In genomic region chr9:118778596-118778995, GRCm38 (mm10) we compare ENCODE assay signal across 16 mouse cellular contexts.
DNase-seq lines count a peak whose midpoint lies in the region; ATAC-seq and TF ChIP-seq lines count a peak whose summit lies in the region.
"Had no signal": no experiment of that assay in that cellular context is flagged by ENCODE, and none has a peak within 500 bp of the region (broad histone marks: within the 10 kb centered on the region; RNA-seq: fewer than 3 reads in every experiment).

No protein-coding gene starts in this region.

- no peak for TF ChIP-seq POLR2A in kidney, adult 2 months (IDR thresholded peaks at IDR 0.05; ENCODE audit: low read depth, low read length)

- DNase-seq in embryonic facial prominence, embryonic 10.5 days (ENCODE audit: low spot score): no peak
- peak; percentile 84 for DNase-seq in kidney, adult 2 months
- DNase-seq in ovary, postnatal 14 days (ENCODE audit: low spot score): peak; percentile 29
- DNase-seq in ovary, adult 18-20 months (ENCODE audit: low spot score): no peak
- no peak for DNase-seq in urinary bladder, postnatal 25 days (ENCODE audit: low spot score)
- DNase-seq in embryo, embryonic 10.5 days (ENCODE audit: low spot score): no peak
- DNase-seq: adrenal gland, postnatal 25 days; cerebellum, adult 9-10 months; lung, adult 2 months; thymus, adult 18-20 months had no signal

- H3K4me1 ChIP-seq in embryonic facial prominence, embryonic 12.5 days: peaks cover 36% of the 10 kb centered on the region
- H3K4me1 ChIP-seq in embryonic facial prominence, embryonic 10.5 days: peaks cover 35% of the 10 kb centered on the region
- 0 out of 2 replicates have a peak, but pooled peaks cover 2% of the 10 kb centered on the region for H3K4me1 ChIP-seq in kidney, adult 2 months (ENCODE audit: control insufficient read depth, insufficient read depth, low read length)
- no peaks in the 10 kb centered on the region for H3K4me1 ChIP-seq in kidney, embryonic 14.5 days (ENCODE audit: control insufficient read depth, insufficient read depth, low read length)
- H3K4me1 ChIP-seq: forebrain, embryonic 15.5 days; midbrain, embryonic 15.5 days had no signal

- no peak overlapping the region for H3K9ac ChIP-seq in embryonic facial prominence, embryonic 12.5 days
- H3K9ac ChIP-seq in kidney, embryonic 14.5 days (ENCODE audit: low read depth, low read length): no peak overlapping the region
- H3K9ac ChIP-seq: forebrain, embryonic 15.5 days; heart, embryonic 13.5 days; midbrain, embryonic 15.5 days had no signal

- no peaks in the 10 kb centered on the region for H3K9me3 ChIP-seq in embryonic facial prominence, embryonic 12.5 days
- no peaks in the 10 kb centered on the region for H3K9me3 ChIP-seq in embryonic facial prominence, embryonic 10.5 days
- no peaks in the 10 kb centered on the region for H3K9me3 ChIP-seq in kidney, embryonic 14.5 days (ENCODE audit: control insufficient read depth, low read length)
- H3K9me3 ChIP-seq: forebrain, embryonic 15.5 days; heart, embryonic 13.5 days; midbrain, embryonic 15.5 days had no signal

- no peaks in the 10 kb centered on the region for H3K27me3 ChIP-seq in embryonic facial prominence, embryonic 12.5 days
- no peaks in the 10 kb centered on the region for H3K27me3 ChIP-seq in embryonic facial prominence, embryonic 10.5 days (replicated peaks; ENCODE audit: low read depth, poor library complexity, severe bottlenecking)
- no peaks in the 10 kb centered on the region for H3K27me3 ChIP-seq in kidney, adult 2 months (replicated peaks; ENCODE audit: control insufficient read depth, insufficient read depth, low read length)
- H3K27me3 ChIP-seq in kidney, embryonic 14.5 days (ENCODE audit: control insufficient read depth, insufficient read depth, low read length): no peaks in the 10 kb centered on the region
- H3K27me3 ChIP-seq: forebrain, embryonic 15.5 days; heart, embryonic 13.5 days; midbrain, embryonic 15.5 days had no signal

- no peak overlapping the region for H3K4me2 ChIP-seq in embryonic facial prominence, embryonic 12.5 days (replicated peaks)
- no peak overlapping the region for H3K4me2 ChIP-seq in kidney, embryonic 14.5 days (replicated peaks; ENCODE audit: low read depth, low read length)
- H3K4me2 ChIP-seq: forebrain, embryonic 15.5 days; heart, embryonic 13.5 days; liver, embryonic 11.5 days; midbrain, embryonic 15.5 days had no signal

- ATAC-seq in embryonic facial prominence, embryonic 12.5 days (ENCODE audit: insufficient number of reproducible peaks, insufficient read depth, low FRiP score, low TSS enrichment): no peak
- no peak for ATAC-seq in kidney, embryonic 14.5 days (ENCODE audit: low FRiP score, low TSS enrichment)
- ATAC-seq: forebrain, embryonic 15.5 days; midbrain, embryonic 15.5 days had no signal

- H3K36me3 ChIP-seq in embryonic facial prominence, embryonic 12.5 days: no peaks in the 10 kb centered on the region
- H3K36me3 ChIP-seq in embryonic facial prominence, embryonic 10.5 days (replicated peaks): peaks cover 33% of the 10 kb centered on the region
- no peaks in the 10 kb centered on the region for H3K36me3 ChIP-seq in kidney, adult 2 months (ENCODE audit: control insufficient read depth, insufficient read depth, low read length)
- peaks cover 4% of the 10 kb centered on the region; the same call in 1 of the 2 replicates for H3K36me3 ChIP-seq in kidney, embryonic 14.5 days (ENCODE audit: control insufficient read depth, insufficient read depth, low read length)
- H3K36me3 ChIP-seq: forebrain, embryonic 15.5 days; midbrain, embryonic 15.5 days had no signal

- no peak overlapping the region for H3K4me3 ChIP-seq in embryonic facial prominence, embryonic 12.5 days
- H3K4me3 ChIP-seq in embryonic facial prominence, embryonic 10.5 days: no peak overlapping the region
- H3K4me3 ChIP-seq in kidney, adult 2 months (ENCODE audit: insufficient read depth, low read depth, low read length): no peak overlapping the region
- H3K4me3 ChIP-seq in kidney, embryonic 14.5 days (ENCODE audit: low read length): no peak overlapping the region
- H3K4me3 ChIP-seq: forebrain, embryonic 15.5 days; heart, embryonic 13.5 days; midbrain, embryonic 15.5 days had no signal

- no peak for TF ChIP-seq CTCF in kidney, adult 2 months (conservative IDR thresholded peaks at IDR 0.05; ENCODE audit: insufficient read depth, insufficient read length, low read depth, low read length)

- WGBS in embryonic facial prominence, embryonic 12.5 days: 53% methylated on average over 2 of the region's 2 CpGs
- WGBS in embryonic facial prominence, embryonic 10.5 days: 83% methylated on average over 2 of the region's 2 CpGs
- WGBS in kidney, adult 2 months: 25% methylated on average over 2 of the region's 2 CpGs
- WGBS in kidney, embryonic 14.5 days: 64% methylated on average over 2 of the region's 2 CpGs

- 0 out of 2 replicates have a peak overlapping the region, but pooled peaks have one; percentile 36 for H3K27ac ChIP-seq in embryonic facial prominence, embryonic 12.5 days
- no peak overlapping the region for H3K27ac ChIP-seq in embryonic facial prominence, embryonic 10.5 days (replicated peaks)
- no peak overlapping the region for H3K27ac ChIP-seq in kidney, adult 2 months (ENCODE audit: insufficient read depth, low read depth, low read length)
- H3K27ac ChIP-seq in kidney, embryonic 14.5 days (ENCODE audit: low read depth, low read length): no peak overlapping the region
- H3K27ac ChIP-seq: forebrain, embryonic 15.5 days; heart, embryonic 13.5 days; midbrain, embryonic 15.5 days had no signal

Comparison
In these comparisons a context has a peak if more than half of its experiments do, and no peak if none do; other contexts are left out.
1. DNase-seq: peak in kidney, adult 2 months (single experiment) and ovary, postnatal 14 days (single experiment); none in embryonic facial prominence, embryonic 10.5 days (single experiment), ovary, adult 18-20 months (single experiment), urinary bladder, postnatal 25 days (single experiment) and embryo, embryonic 10.5 days (single experiment).